Mouse (Mus musculus): ENCODE data around the gene 1810010D01Rik. TPM values are rescaled to one million over a fixed set of nuclear protein-coding genes. Genes with fewer than 3 reads are reported as not detected.

1810010D01Rik gene
- polyA plus RNA-seq, 1 experiment from 2014 or later, result 0.94 TPM

DNA sequence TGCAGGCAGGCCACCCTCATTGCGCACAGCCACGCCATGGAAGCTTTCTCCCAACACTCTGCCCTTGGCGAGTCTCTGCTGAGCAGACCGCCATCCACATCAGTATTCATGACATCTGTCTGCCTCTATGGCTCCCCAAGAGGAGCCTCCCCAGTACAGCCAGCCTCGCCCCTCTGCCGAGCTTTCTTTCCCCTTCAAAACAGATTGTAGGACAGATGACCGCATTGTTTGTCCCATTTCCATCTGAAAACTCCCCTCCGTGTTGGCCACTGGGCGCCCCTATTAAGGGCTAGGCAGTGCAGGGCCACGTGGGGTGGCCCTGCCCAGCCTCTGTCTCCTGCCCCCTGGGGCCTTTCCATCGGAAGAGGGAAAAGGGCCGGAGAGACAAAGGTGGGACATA, 34.8 kb downstream of the 1810010D01Rik start:
- peak; percentile 55 for ATAC-seq
- no peak overlapping the region for H3K27ac ChIP-seq (ENCODE audit: low read length)
- TF ChIP-seq CTCF (IDR thresholded peaks at IDR 0.05), result no peak
- no peak for TF ChIP-seq EP300 (IDR thresholded peaks at IDR 0.05)

DNA sequence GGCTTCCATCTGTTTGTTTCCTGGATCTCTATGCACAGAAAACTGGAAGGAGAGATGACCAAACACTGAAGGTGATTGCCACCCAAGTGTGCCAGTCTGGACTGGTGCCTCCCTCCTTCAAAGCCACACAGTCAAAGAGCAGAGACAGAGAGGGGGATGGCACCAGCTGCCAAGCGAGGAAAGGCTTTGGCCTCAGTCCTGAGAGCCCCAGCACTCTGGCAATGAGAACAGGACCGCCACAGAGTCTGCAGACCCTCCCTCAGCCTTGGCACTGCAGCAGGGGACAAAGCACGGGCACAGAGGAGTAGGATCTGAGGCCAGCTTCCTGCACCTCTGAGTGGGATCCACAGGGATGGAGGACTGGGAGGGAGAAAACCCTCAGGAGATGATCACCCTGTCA, 38.2 kb downstream of the 1810010D01Rik start:
- WGBS, result 57% methylated on average over 3 of the region's 3 CpGs
- ATAC-seq (no peak), DNase-seq (ENCODE audit: low spot score) (no peak)
- no peaks in the 10 kb centered on the region for H3K4me1 ChIP-seq (ENCODE audit: insufficient read depth, low read depth, low read length)
- no peaks in the 10 kb centered on the region for H3K36me3 ChIP-seq (ENCODE audit: insufficient read depth, low read length)
- no peaks in the 10 kb centered on the region for H3K27me3 ChIP-seq (replicated peaks; ENCODE audit: insufficient read depth, low read length)
- H3K4me2 ChIP-seq (replicated peaks; ENCODE audit: low read depth, low read length), result no peak overlapping the region
- no peak for TF ChIP-seq EP300 (IDR thresholded peaks at IDR 0.05)
- no peak for TF ChIP-seq CTCF (IDR thresholded peaks at IDR 0.05)
- no peaks in the 10 kb centered on the region for H3K9me3 ChIP-seq (ENCODE audit: low read length)
- H3K9ac ChIP-seq (replicated peaks; ENCODE audit: low read depth), result no peak overlapping the region
- H3K4me3 ChIP-seq (ENCODE audit: low read depth, low read length), result no peak overlapping the region
- no peak overlapping the region for H3K27ac ChIP-seq (ENCODE audit: low read length)

More for the DNA sequence above, 34.8 kb downstream of the 1810010D01Rik start:
- peak; percentile 40 for DNase-seq (ENCODE audit: low spot score)
- H3K4me2 ChIP-seq (replicated peaks; ENCODE audit: low read depth, low read length), result no peak overlapping the region
- H3K36me3 ChIP-seq (ENCODE audit: insufficient read depth, low read length), result no peaks in the 10 kb centered on the region
- no peaks in the 10 kb centered on the region for H3K27me3 ChIP-seq (replicated peaks; ENCODE audit: insufficient read depth, low read length)
- no peaks in the 10 kb centered on the region for H3K9me3 ChIP-seq (ENCODE audit: low read length)
- no peak overlapping the region for H3K4me3 ChIP-seq (ENCODE audit: low read depth, low read length)
- WGBS, result 32% methylated on average over 12 of the region's 12 CpGs
- H3K9ac ChIP-seq (replicated peaks; ENCODE audit: low read depth), result no peak overlapping the region
- no peaks in the 10 kb centered on the region for H3K4me1 ChIP-seq (ENCODE audit: insufficient read depth, low read depth, low read length)

- ATAC-seq (peak; percentile 90), DNase-seq (ENCODE audit: low spot score) (peak; percentile 79)
- Histone ChIP-seq H3K27ac (ENCODE audit: low read length) (no peak overlapping the region), H3K9ac (replicated peaks; ENCODE audit: low read depth) (no peak overlapping the region), H3K36me3 (ENCODE audit: insufficient read depth, low read length) (no peaks in the 10 kb centered on the region), H3K9me3 (ENCODE audit: low read length) (no peaks in the 10 kb centered on the region), H3K4me3 (ENCODE audit: low read depth, low read length) (no peak overlapping the region), H3K4me1 (ENCODE audit: insufficient read depth, low read depth, low read length) (peaks cover 6% of the 10 kb centered on the region; the same call in 1 of the 2 replicates), H3K4me2 (replicated peaks; ENCODE audit: low read depth, low read length) (no peak overlapping the region), H3K27me3 (replicated peaks; ENCODE audit: insufficient read depth, low read length) (no peaks in the 10 kb centered on the region)
- TF ChIP-seq CTCF (IDR thresholded peaks at IDR 0.05), result no peak
- TF ChIP-seq EP300 (IDR thresholded peaks at IDR 0.05), result no peak
- WGBS, result 55% methylated on average over 13 of the region's 13 CpGs
Observed at GRCm38 (mm10) chr7:145159283-145160240, 48.4 kb downstream of the 1810010D01Rik start.

Other genes starting within 250 kb of the 1810010D01Rik start
- 17.3 and 22.7 TPM in 2 replicates for gene Tpcn2, start 75.9 kb upstream of the 1810010D01Rik start, polyA plus RNA-seq (2015; fragmentation: Nextera tagmentation; extraction: Ambion mirVana)
- gene Mrgprf, start 92.7 kb upstream of the 1810010D01Rik start, polyA plus RNA-seq (2015; fragmentation: Nextera tagmentation; extraction: Ambion mirVana), result 2.6 and 3.4 TPM in 2 replicates
- gene Mrgprd, start 106.7 kb upstream of the 1810010D01Rik start, polyA plus RNA-seq (2015; fragmentation: Nextera tagmentation; extraction: Ambion mirVana), result not detected in 2 replicates